Mouse (Mus musculus): ENCODE measurements around the gene Podn. TPM values are rescaled to one million over a fixed set of nuclear protein-coding genes. Genes with fewer than 3 reads are reported as not detected.

Podn gene
- polyA plus RNA-seq, 1 experiment from 2014 or later: 0.90 TPM

GRCm38 (mm10) chr4:108077224-108077955 lies 18.9 kb downstream of the Podn start:
- Histone ChIP-seq H3K9me3 (no peaks in the 10 kb centered on the region), H3K4me2 (no peak overlapping the region), H3K27ac (no peak overlapping the region), H3K9ac (no peak overlapping the region), H3K36me3 (no peaks in the 10 kb centered on the region), H3K4me1 (peaks cover 8% of the 10 kb centered on the region), H3K27me3 (no peaks in the 10 kb centered on the region), H3K4me3 (no peak overlapping the region)
- 81% methylated on average over 3 of the region's 3 CpGs for WGBS
- ATAC-seq (ENCODE audit: insufficient number of reproducible peaks, insufficient read depth, low FRiP score, low TSS enrichment, low read depth): no peak

GRCm38 (mm10) chr4:108074204-108074823 lies 21.9 kb downstream of the Podn start:
- no peak overlapping the region for H3K9ac ChIP-seq
- no peak overlapping the region for H3K4me2 ChIP-seq
- peaks cover 11% of the 10 kb centered on the region for H3K4me1 ChIP-seq
- H3K9me3 ChIP-seq: no peaks in the 10 kb centered on the region
- WGBS: 95% methylated on average over 3 of the region's 3 CpGs
- ATAC-seq (ENCODE audit: insufficient number of reproducible peaks, insufficient read depth, low FRiP score, low TSS enrichment, low read depth): no peak
- H3K27ac ChIP-seq: no peak overlapping the region
- no peaks in the 10 kb centered on the region for H3K27me3 ChIP-seq
- no peak overlapping the region for H3K4me3 ChIP-seq
- no peaks in the 10 kb centered on the region for H3K36me3 ChIP-seq

GRCm38 (mm10) chr4:108072086-108072485 lies 24.2 kb downstream of the Podn start:
- no peak overlapping the region for H3K4me3 ChIP-seq

GRCm38 (mm10) chr4:108071235-108071901 lies 24.9 kb downstream of the Podn start:
- peak overlapping the region; percentile 80 for H3K9ac ChIP-seq
- H3K4me2 ChIP-seq: peak overlapping the region; percentile 82
- ATAC-seq (ENCODE audit: insufficient number of reproducible peaks, insufficient read depth, low FRiP score, low TSS enrichment, low read depth): peak; percentile 94
- no peak overlapping the region for H3K27ac ChIP-seq
- 2% methylated on average over 26 of the region's 26 CpGs for WGBS
- no peaks in the 10 kb centered on the region for H3K9me3 ChIP-seq
- peaks cover 13% of the 10 kb centered on the region for H3K36me3 ChIP-seq
- peak overlapping the region; percentile 61 for H3K4me3 ChIP-seq
- peaks cover 11% of the 10 kb centered on the region for H3K4me1 ChIP-seq
- no peaks in the 10 kb centered on the region for H3K27me3 ChIP-seq

More at GRCm38 (mm10) chr4:108072086-108072485, 24.2 kb downstream of the Podn start:
- Histone ChIP-seq H3K27ac (no peak overlapping the region), H3K4me1 (peaks cover 11% of the 10 kb centered on the region), H3K36me3 (peaks cover 12% of the 10 kb centered on the region), H3K27me3 (no peaks in the 10 kb centered on the region), H3K4me2 (no peak overlapping the region), H3K9ac (no peak overlapping the region), H3K9me3 (no peaks in the 10 kb centered on the region)
- WGBS: 90% methylated on average over 3 of the region's 3 CpGs
- ATAC-seq (ENCODE audit: insufficient number of reproducible peaks, insufficient read depth, low FRiP score, low TSS enrichment, low read depth): no peak

- Histone ChIP-seq H3K4me1 (peaks cover 11% of the 10 kb centered on the region), H3K9ac (peak overlapping the region; percentile 80), H3K27me3 (no peaks in the 10 kb centered on the region), H3K4me3 (peak overlapping the region; percentile 61), H3K4me2 (peak overlapping the region; percentile 82), H3K36me3 (peaks cover 19% of the 10 kb centered on the region), H3K9me3 (no peaks in the 10 kb centered on the region), H3K27ac (peak overlapping the region; percentile 51)
- 6% methylated on average over 8 of the region's 8 CpGs for WGBS
- no peak for ATAC-seq (ENCODE audit: insufficient number of reproducible peaks, insufficient read depth, low FRiP score, low TSS enrichment, low read depth)
Observed at GRCm38 (mm10) chr4:108070723-108071122, 25.5 kb downstream of the Podn start.

- peak overlapping the region; percentile 61 for H3K4me3 ChIP-seq
- peaks cover 11% of the 10 kb centered on the region for H3K4me1 ChIP-seq
- no peaks in the 10 kb centered on the region for H3K9me3 ChIP-seq
- H3K27ac ChIP-seq: peak overlapping the region; percentile 51; the same call in 1 of the 2 replicates
- ATAC-seq (ENCODE audit: insufficient number of reproducible peaks, insufficient read depth, low FRiP score, low TSS enrichment, low read depth): no peak
- peak overlapping the region; percentile 80 for H3K9ac ChIP-seq
- 55% methylated on average over 4 of the region's 4 CpGs for WGBS
- peaks cover 23% of the 10 kb centered on the region for H3K36me3 ChIP-seq
- H3K4me2 ChIP-seq: peak overlapping the region; percentile 82
- H3K27me3 ChIP-seq: no peaks in the 10 kb centered on the region
Observed at GRCm38 (mm10) chr4:108070286-108070685, 26.0 kb downstream of the Podn start.

GRCm38 (mm10) chr4:108068081-108068480 lies 28.2 kb downstream of the Podn start:
- 94% methylated on average over 2 of the region's 2 CpGs for WGBS
- H3K4me2 ChIP-seq: no peak overlapping the region
- H3K9ac ChIP-seq: no peak overlapping the region
- peaks cover 33% of the 10 kb centered on the region for H3K36me3 ChIP-seq
- no peak for ATAC-seq (ENCODE audit: insufficient number of reproducible peaks, insufficient read depth, low FRiP score, low TSS enrichment, low read depth)
- no peak overlapping the region for H3K27ac ChIP-seq
- H3K27me3 ChIP-seq: no peaks in the 10 kb centered on the region
- no peaks in the 10 kb centered on the region for H3K9me3 ChIP-seq
- H3K4me1 ChIP-seq: peaks cover 11% of the 10 kb centered on the region
- H3K4me3 ChIP-seq: no peak overlapping the region

- no peak for ATAC-seq (ENCODE audit: insufficient number of reproducible peaks, insufficient read depth, low FRiP score, low TSS enrichment, low read depth)
- no peaks in the 10 kb centered on the region for H3K27me3 ChIP-seq
- no peak overlapping the region for H3K4me3 ChIP-seq
- peaks cover 41% of the 10 kb centered on the region for H3K36me3 ChIP-seq
- no peak overlapping the region for H3K9ac ChIP-seq
- H3K4me1 ChIP-seq: peaks cover 11% of the 10 kb centered on the region
- H3K27ac ChIP-seq: no peak overlapping the region
- H3K9me3 ChIP-seq: no peaks in the 10 kb centered on the region
- 88% methylated on average over 7 of the region's 7 CpGs for WGBS
- H3K4me2 ChIP-seq: no peak overlapping the region
Observed at GRCm38 (mm10) chr4:108067261-108067660, 29.0 kb downstream of the Podn start.

- H3K9ac ChIP-seq: no peak overlapping the region
- H3K4me1 ChIP-seq: peaks cover 11% of the 10 kb centered on the region
- no peak overlapping the region for H3K4me2 ChIP-seq
- H3K27ac ChIP-seq: no peak overlapping the region
- peaks cover 45% of the 10 kb centered on the region for H3K36me3 ChIP-seq
- WGBS: 88% methylated on average over 4 of the region's 4 CpGs
- no peak for ATAC-seq (ENCODE audit: insufficient number of reproducible peaks, insufficient read depth, low FRiP score, low TSS enrichment, low read depth)
- peaks cover 1% of the 10 kb centered on the region; the same call in 1 of the 2 replicates for H3K9me3 ChIP-seq
- H3K27me3 ChIP-seq: no peaks in the 10 kb centered on the region
- no peak overlapping the region for H3K4me3 ChIP-seq
Observed at GRCm38 (mm10) chr4:108066569-108066968, 29.7 kb downstream of the Podn start.

GRCm38 (mm10) chr4:108065176-108065844 lies 30.9 kb downstream of the Podn start:
- no peak overlapping the region for H3K27ac ChIP-seq
- H3K9me3 ChIP-seq: peaks cover 2% of the 10 kb centered on the region; the same call in 1 of the 2 replicates
- H3K4me3 ChIP-seq: no peak overlapping the region
- WGBS: 91% methylated on average over 2 of the region's 2 CpGs
- H3K9ac ChIP-seq: no peak overlapping the region
- H3K4me2 ChIP-seq: no peak overlapping the region
- peaks cover 51% of the 10 kb centered on the region for H3K36me3 ChIP-seq
- peaks cover 7% of the 10 kb centered on the region for H3K4me1 ChIP-seq
- ATAC-seq (ENCODE audit: insufficient number of reproducible peaks, insufficient read depth, low FRiP score, low TSS enrichment, low read depth): no peak
- no peaks in the 10 kb centered on the region for H3K27me3 ChIP-seq

- H3K27ac ChIP-seq: no peak overlapping the region
- H3K4me1 ChIP-seq: no peaks in the 10 kb centered on the region
- H3K9ac ChIP-seq: no peak overlapping the region
- no peak for ATAC-seq (ENCODE audit: insufficient number of reproducible peaks, insufficient read depth, low FRiP score, low TSS enrichment, low read depth)
- peaks cover 2% of the 10 kb centered on the region; the same call in 1 of the 2 replicates for H3K9me3 ChIP-seq
- 88% methylated on average over 6 of the region's 6 CpGs for WGBS
- H3K4me2 ChIP-seq: no peak overlapping the region
- H3K27me3 ChIP-seq: no peaks in the 10 kb centered on the region
- no peak overlapping the region for H3K4me3 ChIP-seq
- peaks cover 67% of the 10 kb centered on the region for H3K36me3 ChIP-seq
Observed at GRCm38 (mm10) chr4:108063616-108064015, 32.6 kb downstream of the Podn start.

Measured in embryonic facial prominence, embryonic 13.5 days (tissue).